9 mouse cellular contexts compared by ENCODE assay signal in genomic region chr15:103304616-103304969, GRCm38 (mm10). TPM values are rescaled to one million over a fixed set of nuclear protein-coding genes. Genes with fewer than 3 reads are reported as not detected.
DNase-seq lines count a peak whose midpoint lies in the region; ATAC-seq lines count a peak whose summit lies in the region.
"Had no signal": no experiment of that assay in that cellular context is flagged by ENCODE, and none has a peak within 500 bp of the region (broad histone marks: within the 10 kb centered on the region; RNA-seq: fewer than 3 reads in every experiment).

No protein-coding gene starts in this region.

- no peaks in the 10 kb centered on the region for H3K9me3 ChIP-seq in lung, embryonic 16.5 days (ENCODE audit: control insufficient read depth, low read length)
- no peaks in the 10 kb centered on the region for H3K9me3 ChIP-seq in embryonic facial prominence, embryonic 14.5 days (ENCODE audit: control insufficient read depth, low read length)
- no peaks in the 10 kb centered on the region for H3K9me3 ChIP-seq in intestine, embryonic 15.5 days

- H3K27me3 ChIP-seq in lung, embryonic 16.5 days (ENCODE audit: control insufficient read depth, insufficient read depth, low read depth, low read length) = peaks cover 3% of the 10 kb centered on the region; the same call in 1 of the 2 replicates
- no peaks in the 10 kb centered on the region for H3K27me3 ChIP-seq in embryonic facial prominence, embryonic 14.5 days (replicated peaks; ENCODE audit: control insufficient read depth, insufficient read depth, low read length)
- no peaks in the 10 kb centered on the region for H3K27me3 ChIP-seq in intestine, embryonic 15.5 days (replicated peaks)

- H3K36me3 ChIP-seq in lung, embryonic 16.5 days (ENCODE audit: control insufficient read depth, insufficient read depth, low read length) = no peaks in the 10 kb centered on the region
- H3K36me3 ChIP-seq in embryonic facial prominence, embryonic 14.5 days (ENCODE audit: control insufficient read depth, insufficient read depth, low read length) = 0 out of 2 replicates have a peak, but pooled peaks cover 1% of the 10 kb centered on the region
- no peaks in the 10 kb centered on the region for H3K36me3 ChIP-seq in intestine, embryonic 15.5 days

- peak overlapping the region; percentile 53 for H3K4me3 ChIP-seq in lung, embryonic 16.5 days (ENCODE audit: low read length)
- H3K4me3 ChIP-seq in embryonic facial prominence, embryonic 14.5 days (ENCODE audit: low read depth, low read length) = peak overlapping the region; percentile 51
- peak overlapping the region; percentile 49 for H3K4me3 ChIP-seq in intestine, embryonic 15.5 days (replicated peaks)

- H3K9ac ChIP-seq in lung, embryonic 16.5 days (ENCODE audit: low read length) = peak overlapping the region; percentile 72
- peak overlapping the region; percentile 71 for H3K9ac ChIP-seq in embryonic facial prominence, embryonic 14.5 days (ENCODE audit: low read depth, low read length)
- peak overlapping the region; percentile 62 for H3K9ac ChIP-seq in intestine, embryonic 15.5 days

- DNase-seq in lung, postnatal 36 days = no peak
- no peak for DNase-seq in embryonic facial prominence, embryonic 14.5 days (ENCODE audit: low spot score)
- DNase-seq in naive thymus-derived CD4-positive, alpha-beta T cell, adult 2 months (ENCODE audit: low read depth) = peak; percentile 45
- no peak for DNase-seq in right cerebral cortex, postnatal 14 days
- no peak for DNase-seq in layer of hippocampus, postnatal 25 days (ENCODE audit: extremely low spot score in 1 of 2, low spot score in 1 of 2)

- H3K4me2 ChIP-seq in lung, embryonic 16.5 days (ENCODE audit: low read depth, low read length) = peak overlapping the region; percentile 65
- H3K4me2 ChIP-seq in embryonic facial prominence, embryonic 14.5 days (ENCODE audit: low read depth, low read length) = peak overlapping the region; percentile 69
- H3K4me2 ChIP-seq in intestine, embryonic 15.5 days (replicated peaks) = peak overlapping the region; percentile 88

- peak overlapping the region; percentile 90 for H3K27ac ChIP-seq in lung, embryonic 16.5 days (ENCODE audit: low read length)
- peak overlapping the region; percentile 94 for H3K27ac ChIP-seq in embryonic facial prominence, embryonic 14.5 days (replicated peaks; ENCODE audit: low read depth, low read length)
- H3K27ac ChIP-seq in intestine, embryonic 15.5 days = peak overlapping the region; percentile 91

- peaks cover 72% of the 10 kb centered on the region for H3K4me1 ChIP-seq in lung, embryonic 16.5 days (replicated peaks; ENCODE audit: control insufficient read depth, insufficient read depth, low read length)
- H3K4me1 ChIP-seq in embryonic facial prominence, embryonic 14.5 days (ENCODE audit: control insufficient read depth, insufficient read depth, low read length) = peaks cover 58% of the 10 kb centered on the region
- peaks cover 74% of the 10 kb centered on the region for H3K4me1 ChIP-seq in intestine, embryonic 15.5 days (replicated peaks)

- WGBS in lung, embryonic 16.5 days = 0% methylated on average over 9 of the region's 9 CpGs
- whole genome bisulfite sequencing in embryonic facial prominence, embryonic 14.5 days = 0% methylated on average over 9 of the region's 9 CpGs
- WGBS in intestine, embryonic 15.5 days = 2% methylated on average over 9 of the region's 9 CpGs

- peak; percentile 1; the same call in 1 of the 2 replicates for ATAC-seq in lung, embryonic 16.5 days (ENCODE audit: low read depth)
- ATAC-seq in embryonic facial prominence, embryonic 14.5 days (ENCODE audit: low read depth) = no peak; the same call in 1 of the 2 replicates
- peak; percentile 7 for ATAC-seq in intestine, embryonic 15.5 days
- ATAC-seq in monocyte, adult 5-6 weeks (replicated peaks; ENCODE audit: insufficient number of reproducible peaks, low FRiP score, low TSS enrichment, poor library complexity, severe bottlenecking) = no peak

RNA-seq across cellular contexts. Expression of gene Gpr84, which starts 5.8 kb away (rescaled TPM):
- polyA plus RNA-seq in lung, embryonic 16.5 days (2015; fragmentation: Nextera tagmentation; extraction: Ambion mirVana) = 0.44 TPM in 1 of 2 replicates, not detected in the other
- 0.13 and 0.47 TPM in 2 replicates for polyA plus RNA-seq in embryonic facial prominence, embryonic 14.5 days (2014; fragmentation: Nextera tagmentation; extraction: Ambion mirVana)
- polyA plus RNA-seq in intestine, embryonic 15.5 days (2015; fragmentation: Nextera tagmentation; extraction: Ambion mirVana) = 0.20 and 0.29 TPM in 2 replicates
- total RNA-seq in layer of hippocampus, postnatal 25 days (2021) = 1 to 10 TPM in 1 of 2 experiments, under 1 TPM in 1; 0.66 to 1.1 TPM
- total RNA-seq in monocyte, adult 5-6 weeks (2017) = 0.53 to 1.2 TPM (median 0.87 TPM) in 3 replicates
- total RNA-seq: common myeloid progenitor, adult 5-6 weeks had no signal

RNA-seq across cellular contexts. Expression of gene Copz1, which starts 32.1 kb away (rescaled TPM):
- 282 and 290 TPM in 2 replicates for polyA plus RNA-seq in lung, embryonic 16.5 days (2015; fragmentation: Nextera tagmentation; extraction: Ambion mirVana)
- 274 and 289 TPM in 2 replicates for polyA plus RNA-seq in embryonic facial prominence, embryonic 14.5 days (2014; fragmentation: Nextera tagmentation; extraction: Ambion mirVana)
- polyA plus RNA-seq in intestine, embryonic 15.5 days (2015; fragmentation: Nextera tagmentation; extraction: Ambion mirVana) = 259 and 262 TPM in 2 replicates
- total RNA-seq in layer of hippocampus, postnatal 25 days (2021) = 100 to 1,000 TPM; 101 to 105 TPM
- total RNA-seq in monocyte, adult 5-6 weeks (2017) = 47.5 to 52.5 TPM (median 50.3 TPM) in 3 replicates

RNA-seq across cellular contexts. Expression of gene Zfp385a, which starts 35.3 kb away (rescaled TPM):
- 7.6 and 8.6 TPM in 2 replicates for polyA plus RNA-seq in lung, embryonic 16.5 days (2015; fragmentation: Nextera tagmentation; extraction: Ambion mirVana)
- 18.4 and 19.0 TPM in 2 replicates for polyA plus RNA-seq in embryonic facial prominence, embryonic 14.5 days (2014; fragmentation: Nextera tagmentation; extraction: Ambion mirVana)
- 5.6 TPM in 2 replicates for polyA plus RNA-seq in intestine, embryonic 15.5 days (2015; fragmentation: Nextera tagmentation; extraction: Ambion mirVana)
- total RNA-seq in layer of hippocampus, postnatal 25 days (2021) = 10 to 100 TPM; 40.7 to 45.0 TPM
- total RNA-seq in monocyte, adult 5-6 weeks (2017) = 0.85 to 3.7 TPM (median 1.7 TPM) in 3 replicates

RNA-seq across cellular contexts. Expression of gene Nfe2, which starts 46.4 kb away (rescaled TPM):
- polyA plus RNA-seq in lung, embryonic 16.5 days (2015; fragmentation: Nextera tagmentation; extraction: Ambion mirVana) = 4.3 and 6.9 TPM in 2 replicates
- 2.1 and 2.5 TPM in 2 replicates for polyA plus RNA-seq in embryonic facial prominence, embryonic 14.5 days (2014; fragmentation: Nextera tagmentation; extraction: Ambion mirVana)
- 3.5 and 4.9 TPM in 2 replicates for polyA plus RNA-seq in intestine, embryonic 15.5 days (2015; fragmentation: Nextera tagmentation; extraction: Ambion mirVana)
- total RNA-seq in layer of hippocampus, postnatal 25 days (2021) = not detected
- 85.2 to 136 TPM (median 112 TPM) in 3 replicates for total RNA-seq in monocyte, adult 5-6 weeks (2017)

Comparison
In these comparisons a context has a peak if more than half of its experiments do, and no peak if none do; other contexts are left out.
1. ATAC-seq: peak in lung, embryonic 16.5 days (single experiment) and intestine, embryonic 15.5 days (single experiment); none in embryonic facial prominence, embryonic 14.5 days (single experiment) and monocyte, adult 5-6 weeks (single experiment).
2. Peak in every context shown above with its lines, with median percentiles within 50 percentile points of each other: H3K27ac ChIP-seq, H3K4me2 ChIP-seq, H3K4me3 ChIP-seq and H3K9ac ChIP-seq.